Mouse (Mus musculus): ENCODE measurements around the gene Zkscan17.

Gene Zkscan17

DNA sequence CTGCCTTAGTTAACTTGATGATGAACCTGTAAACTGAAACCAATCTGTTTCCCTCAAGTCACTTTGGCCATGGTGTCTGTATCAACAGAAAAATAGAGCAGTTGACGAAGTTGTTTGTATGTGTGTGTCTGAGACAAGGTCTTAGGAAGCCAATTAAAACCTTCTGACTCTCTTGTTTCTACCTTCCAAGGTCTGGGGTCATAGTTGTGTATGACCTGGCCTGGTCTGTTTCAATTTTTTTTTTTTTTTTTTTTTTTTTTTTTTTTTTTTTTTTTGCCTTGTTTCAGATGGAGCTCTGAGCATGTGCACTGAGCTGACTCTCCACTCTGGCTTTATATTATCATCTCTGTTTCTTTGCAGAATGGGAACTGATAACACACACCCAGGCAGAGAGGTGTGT, 9.1 kb downstream of the Zkscan17 start:
- DNase-seq = no peak

DNA sequence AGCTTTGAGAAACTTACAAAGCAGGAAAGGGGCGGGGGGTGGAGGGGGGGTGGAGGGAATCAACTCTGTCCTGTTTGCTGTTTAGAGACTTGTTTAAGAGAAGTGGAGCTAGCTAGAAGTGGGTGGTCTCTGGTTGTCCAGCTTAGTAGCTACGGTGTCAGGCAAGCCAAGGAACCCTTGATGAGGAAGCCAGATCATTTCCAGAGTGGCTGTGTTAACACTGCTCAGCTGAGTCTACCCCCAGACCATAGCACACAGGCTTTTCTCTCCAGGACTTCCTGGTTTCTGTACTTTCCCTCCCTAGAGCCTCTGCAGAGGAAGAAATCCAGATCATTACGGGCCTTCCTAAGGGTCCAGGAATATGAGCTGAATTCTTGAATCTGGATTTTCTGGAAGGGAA, 11.8 kb downstream of the Zkscan17 start:
- DNase-seq = no peak

DNA sequence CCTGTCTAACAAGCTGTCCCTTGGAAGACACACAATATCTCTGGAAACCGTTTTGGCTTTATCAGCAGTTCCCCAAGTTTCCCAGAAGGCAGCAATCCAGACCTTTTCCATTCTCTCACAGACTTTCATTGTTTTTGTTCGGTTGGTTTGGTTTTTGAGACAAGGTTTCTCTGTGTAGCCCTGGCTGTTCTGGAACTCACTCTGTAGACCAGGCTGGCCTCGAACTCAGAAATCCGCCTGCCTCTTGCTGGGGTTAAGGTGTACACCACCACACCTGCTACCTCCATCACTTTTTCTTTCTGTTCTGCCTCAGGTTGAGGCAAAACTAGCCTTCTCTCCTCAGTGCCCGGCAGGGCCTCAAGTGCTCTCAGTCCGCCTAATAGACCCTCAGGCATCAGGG, 12.2 kb downstream of the Zkscan17 start:
- no peak for DNase-seq

DNA sequence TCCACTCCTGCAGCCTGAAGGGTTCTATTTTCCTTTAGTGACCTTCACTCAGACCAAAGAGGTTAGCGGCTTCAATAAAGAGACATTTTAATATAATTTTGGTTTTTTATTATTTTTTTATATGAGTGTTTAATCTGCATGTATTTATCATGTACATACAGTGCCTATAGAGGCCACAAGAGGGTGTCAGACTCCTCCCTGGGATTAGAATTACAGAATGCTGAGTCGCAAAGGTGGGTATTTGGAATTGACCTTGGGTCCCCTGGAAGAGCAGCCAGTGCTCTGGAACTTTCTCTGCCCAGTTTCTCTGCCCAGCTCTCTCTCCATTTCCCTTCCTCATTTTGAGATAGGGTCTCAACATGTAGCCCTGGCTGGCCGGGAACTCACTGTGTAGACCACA, 13.0 kb downstream of the Zkscan17 start:
- no peak for DNase-seq

DNA sequence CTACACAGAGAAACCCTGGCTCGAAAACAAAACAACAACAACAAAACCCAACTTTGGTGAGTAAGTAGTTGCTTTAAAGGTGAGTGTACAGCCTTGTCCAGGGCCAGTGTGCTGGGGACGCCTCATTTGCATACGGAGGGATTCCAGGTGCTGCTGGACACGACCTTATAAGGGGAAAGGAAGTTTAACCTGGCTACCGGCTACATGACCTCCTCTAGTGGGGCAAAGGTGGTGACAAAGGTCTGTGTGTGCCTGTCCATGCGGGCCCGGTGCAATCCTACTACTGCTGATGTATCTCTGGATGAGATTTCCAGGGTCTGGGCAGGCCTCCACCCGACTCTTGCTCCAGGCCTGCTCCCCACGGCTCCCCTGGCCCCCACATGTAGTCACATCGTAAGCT, 13.8 kb downstream of the Zkscan17 start:
- no peak for DNase-seq

DNA sequence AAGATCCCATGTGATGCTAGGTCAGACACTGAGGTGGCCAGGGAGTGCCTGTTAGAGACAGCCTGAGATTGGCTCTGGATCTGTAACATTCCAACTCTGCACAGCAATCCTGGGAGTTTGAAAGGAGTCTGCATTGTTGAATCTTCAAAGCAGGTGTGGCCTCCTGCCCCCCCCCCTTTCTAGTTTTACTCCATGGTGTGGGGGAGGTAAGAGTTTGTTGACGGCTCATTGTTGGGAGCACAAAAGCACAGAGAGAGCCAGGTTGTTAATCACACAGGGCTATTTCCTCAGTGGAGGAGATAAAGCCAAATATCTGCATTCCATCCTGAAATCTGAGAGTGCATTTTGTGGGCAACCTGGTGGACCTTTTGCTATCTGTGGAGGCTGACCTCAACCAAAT, 15.0 kb downstream of the Zkscan17 start:
- DNase-seq = no peak

DNA sequence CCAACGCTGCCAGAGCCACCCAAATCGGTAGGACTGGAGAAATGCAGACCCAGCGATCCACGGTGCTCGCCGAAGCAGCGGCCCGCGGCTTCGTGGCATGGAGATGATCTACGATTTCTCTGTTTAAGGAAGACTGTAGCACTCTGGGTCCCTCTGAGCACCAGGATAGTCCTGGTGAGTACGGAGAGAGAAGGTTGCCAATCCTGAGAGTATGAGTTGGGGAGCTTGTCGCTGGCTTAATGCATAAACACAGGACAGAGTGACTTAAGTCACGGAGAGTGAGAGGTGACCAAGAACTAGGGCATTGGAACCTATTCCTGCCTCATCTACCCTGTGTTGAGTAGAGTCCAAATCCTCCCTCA, 19.9 kb downstream of the Zkscan17 start:
- no peak for DNase-seq

DNA sequence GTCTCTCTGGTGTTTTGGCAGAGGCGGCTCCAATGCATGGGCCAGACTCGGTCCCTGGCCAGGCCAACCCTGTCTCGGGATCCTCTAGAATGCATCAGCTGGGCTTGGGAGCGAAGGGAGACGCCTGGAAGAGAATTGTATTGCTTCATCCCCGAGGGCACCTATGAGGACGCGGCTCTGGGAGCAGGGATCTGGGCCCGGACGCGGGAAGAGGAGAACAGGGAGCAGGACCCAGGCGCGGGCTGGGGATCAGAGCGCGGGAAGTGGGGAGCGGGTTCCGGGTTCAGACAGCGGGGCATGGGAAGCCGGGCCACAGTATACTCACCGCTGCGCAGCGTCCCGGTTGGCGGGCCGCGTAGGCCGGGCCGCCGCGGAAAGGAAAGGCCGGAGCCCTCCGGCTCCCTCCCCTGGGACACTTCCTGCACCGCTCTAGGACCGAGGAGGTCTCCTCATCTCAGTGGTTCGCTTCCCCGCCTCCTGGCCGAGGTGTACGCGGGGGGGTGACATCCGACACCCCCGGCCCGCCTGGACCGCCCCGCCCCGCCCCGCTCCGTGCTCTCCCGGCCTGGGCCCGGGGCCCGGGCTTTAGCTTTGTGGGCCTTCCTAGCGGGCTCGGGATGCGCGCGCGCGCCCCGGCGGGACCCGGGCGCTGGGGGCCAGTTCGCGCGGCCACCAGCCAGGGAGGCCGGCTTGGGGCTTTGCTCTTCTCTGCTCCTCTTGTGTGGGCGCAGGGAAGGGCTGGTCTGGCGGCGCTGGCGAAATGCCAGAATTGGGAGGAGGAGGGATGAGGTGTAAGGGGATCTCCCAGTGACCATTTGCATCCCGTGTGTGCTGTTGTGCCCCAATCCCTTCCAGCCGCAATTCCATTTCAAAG, 20.5 kb downstream of the Zkscan17 start:
- DNase-seq = peak; percentile 90

DNA sequence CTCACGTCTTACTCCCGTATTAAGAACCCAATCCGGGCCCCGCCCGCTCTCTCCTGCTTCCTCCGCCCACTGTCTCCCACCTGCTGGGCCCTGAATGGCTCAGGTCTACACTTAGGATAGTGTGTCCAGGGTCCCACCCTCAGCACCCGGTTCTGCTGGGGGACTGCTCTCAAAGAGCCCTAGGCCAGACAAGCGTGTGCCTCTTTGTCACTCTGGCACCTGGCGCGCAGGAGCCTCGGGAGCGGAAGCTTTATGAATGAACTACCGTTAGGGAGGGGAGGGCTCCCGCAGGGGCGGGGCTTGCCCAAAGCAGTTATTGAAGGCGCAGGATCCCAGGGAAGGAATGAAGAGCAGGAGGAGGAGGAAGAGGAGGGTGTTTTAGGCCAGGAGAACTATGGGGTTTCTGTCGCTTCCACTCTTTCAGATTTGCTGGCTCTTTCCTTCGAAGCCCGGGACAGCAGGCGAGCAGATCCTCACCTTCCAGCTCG, 21.2 kb downstream of the Zkscan17 start:
- peak; percentile 73 to 81 for DNase-seq

DNA sequence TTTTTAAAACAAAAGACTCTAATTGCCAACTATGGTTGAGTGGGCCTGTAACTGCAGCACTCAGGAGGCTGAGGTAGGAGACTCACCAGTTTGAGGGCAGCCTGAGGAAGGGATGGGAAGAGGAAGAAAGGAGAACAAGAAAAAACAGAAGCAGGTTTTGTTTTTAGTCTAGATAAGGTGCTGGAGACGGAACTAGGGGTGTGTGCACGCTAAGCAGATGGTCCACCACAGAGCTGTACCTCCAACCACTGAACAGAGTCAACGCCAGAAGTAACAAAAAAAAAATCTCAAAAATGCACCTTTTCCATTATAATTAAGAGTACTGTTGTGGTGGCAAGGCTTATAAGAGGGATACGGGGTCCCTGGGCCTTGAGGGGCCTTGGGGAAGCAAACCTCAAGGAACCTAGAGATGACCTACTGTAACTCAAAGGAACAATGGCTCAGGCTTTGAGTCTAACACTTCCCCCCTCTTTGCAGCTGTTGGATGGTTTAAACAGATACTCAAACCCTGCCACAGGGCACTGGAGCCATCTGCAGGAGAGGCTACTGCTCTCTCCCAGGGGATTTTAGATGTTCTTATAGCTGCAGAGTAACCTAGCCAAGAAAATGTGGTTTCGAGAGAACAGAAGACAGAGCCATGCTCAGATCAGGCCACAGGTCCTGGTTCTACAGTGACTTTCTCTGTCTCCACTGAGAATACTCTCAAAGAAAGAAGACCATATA, 24.4 kb downstream of the Zkscan17 start:
- no peak for DNase-seq

DNA sequence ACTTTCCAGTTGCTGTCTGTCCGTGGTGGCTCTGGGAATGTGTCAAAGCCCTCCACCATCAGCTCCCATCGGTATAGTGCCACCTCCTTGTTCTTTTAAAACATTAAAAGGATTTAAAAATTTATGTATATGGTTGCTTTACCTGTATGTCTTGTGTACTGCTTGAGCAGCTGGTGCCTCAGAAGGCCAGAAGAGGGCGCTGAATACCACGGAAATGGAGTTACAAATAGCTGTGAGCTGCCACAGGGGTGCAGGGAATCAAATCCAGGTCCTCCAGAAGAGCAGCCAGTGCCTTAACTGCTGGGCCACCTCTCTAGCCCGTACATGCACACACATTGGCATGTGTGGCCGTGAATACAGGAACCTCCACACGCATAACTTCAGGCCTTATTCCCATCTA, 28.8 kb downstream of the Zkscan17 start:
- DNase-seq = no peak

DNA sequence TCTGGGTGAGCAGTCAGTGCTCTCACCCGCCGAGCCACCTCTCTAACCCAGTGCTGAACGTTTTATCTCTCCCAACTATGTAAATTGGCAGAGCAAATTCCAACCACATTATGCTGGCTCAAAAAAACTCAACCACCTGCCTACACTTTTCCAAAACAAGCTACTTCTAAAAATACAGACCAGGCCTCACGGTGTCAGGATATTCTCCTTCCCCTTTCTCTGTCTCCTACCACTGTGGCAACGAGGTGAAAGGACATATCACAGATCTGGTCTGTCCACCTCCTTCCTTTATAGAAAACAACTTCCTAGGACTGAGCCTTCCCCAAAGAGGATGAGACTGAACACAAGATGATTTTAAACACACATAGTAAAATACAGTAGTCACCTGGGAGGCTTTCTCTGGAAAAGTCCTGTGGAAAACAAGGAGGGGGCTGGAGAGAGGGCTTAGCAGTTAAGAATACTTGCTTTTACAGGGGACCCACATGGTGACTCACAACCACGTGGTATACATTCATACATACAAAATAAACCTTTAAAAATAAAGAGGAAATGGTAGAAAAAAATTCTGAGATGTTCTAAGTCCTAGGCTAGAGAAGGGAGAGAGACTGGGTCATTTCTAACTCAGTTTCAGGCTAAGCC, 29.8 kb downstream of the Zkscan17 start:
- DNase-seq = no peak

DNA sequence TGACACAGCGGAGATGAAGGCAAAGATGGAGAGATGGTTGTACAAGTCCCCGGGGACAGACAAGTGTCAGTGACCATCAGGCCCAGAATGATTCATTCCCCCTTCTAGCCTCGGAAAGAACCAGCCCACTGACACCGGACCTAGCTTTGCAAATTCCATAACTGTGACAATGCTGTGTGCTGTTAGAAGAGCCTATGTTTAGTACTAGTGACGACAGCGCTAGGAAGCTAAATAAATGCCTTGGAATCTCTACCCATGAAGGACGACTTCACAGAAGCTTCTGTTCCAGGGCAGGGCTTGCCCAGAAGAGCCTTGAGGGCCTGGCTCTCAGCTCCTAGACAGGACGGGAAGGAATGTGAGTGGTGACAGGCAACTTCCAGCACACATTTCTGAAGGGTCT, 40.3 kb downstream of the Zkscan17 start:
- DNase-seq = no peak

DNA sequence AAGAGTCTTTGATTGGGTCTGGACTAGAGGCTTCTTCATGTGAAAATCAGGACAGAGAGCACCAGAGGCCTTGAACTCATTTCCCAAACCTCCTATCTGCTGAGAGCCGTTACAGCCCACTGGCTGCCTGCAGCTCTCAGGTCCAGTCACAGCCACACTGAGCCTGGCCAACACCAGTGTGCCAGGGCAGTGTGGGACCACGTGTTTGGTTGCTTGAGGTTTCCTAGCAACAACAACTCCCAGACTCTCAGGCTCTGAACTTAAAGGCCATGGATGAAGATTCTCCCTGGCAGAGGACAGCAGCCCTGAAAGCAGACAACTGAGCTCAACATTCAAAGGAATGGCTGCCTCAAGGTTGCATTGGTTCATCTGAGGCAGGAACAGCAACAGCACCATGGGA, 40.9 kb downstream of the Zkscan17 start:
- DNase-seq = no peak

DNA sequence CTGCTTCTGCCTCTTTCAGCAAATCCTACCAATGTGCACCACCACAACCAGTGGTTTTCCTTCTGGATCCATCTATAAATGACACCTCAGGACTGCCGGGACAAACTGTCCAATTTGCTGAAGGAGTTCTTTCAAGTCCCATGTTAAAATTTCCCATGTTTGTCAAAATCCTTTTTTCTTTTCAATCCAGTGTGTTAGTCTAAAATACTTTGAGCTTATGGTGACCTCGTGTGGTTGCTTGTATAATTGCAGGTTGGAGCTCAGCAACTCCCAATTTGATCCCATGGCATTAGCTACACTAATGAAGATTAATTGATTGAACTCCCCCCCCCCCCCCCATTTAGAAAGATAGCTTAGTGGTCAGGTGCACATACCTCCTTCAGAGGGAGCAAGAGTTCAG, 43.3 kb downstream of the Zkscan17 start:
- peak; percentile 46 to 73 for DNase-seq

DNA sequence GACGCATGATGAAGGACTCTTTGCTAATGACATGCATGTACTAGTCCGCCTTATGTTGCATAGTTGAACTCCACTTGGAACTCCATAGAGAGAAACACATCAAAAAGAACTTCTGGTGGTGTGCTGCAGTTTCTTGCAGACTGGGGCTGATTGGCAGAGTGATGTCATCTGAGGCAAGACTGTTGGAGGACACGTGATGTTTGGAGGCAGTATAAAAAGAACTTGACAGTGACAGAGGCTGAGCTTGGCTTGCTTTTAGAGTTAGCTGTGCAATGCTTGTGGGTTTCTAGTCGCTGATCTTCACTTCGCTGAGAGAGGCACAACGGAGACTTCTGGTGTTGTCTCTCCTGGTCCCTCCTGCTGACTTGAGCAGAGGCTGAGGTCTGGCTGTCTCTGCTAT, 49.3 kb downstream of the Zkscan17 start:
- no peak for DNase-seq

DNA sequence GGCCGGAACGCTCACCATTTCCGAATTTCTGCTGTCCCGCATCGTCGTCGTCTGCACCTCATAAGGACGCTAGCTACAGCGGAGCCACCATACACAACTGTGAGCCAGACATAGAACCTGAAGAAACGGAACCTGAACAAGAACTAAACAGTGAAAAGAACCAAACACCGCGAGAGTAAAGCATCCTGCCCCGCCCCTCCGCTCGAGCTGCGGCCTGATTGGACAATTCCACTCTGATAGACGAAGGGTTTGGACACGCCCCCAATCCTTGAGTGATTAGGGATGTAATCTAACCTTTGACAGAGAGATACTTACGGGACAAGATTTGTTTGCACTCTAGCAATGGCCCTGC, 54.2 kb downstream of the Zkscan17 start, which contains the start of gene Zfp867:
Gene Zfp867 (minus strand): TSS at position 149 of the 352 bp plus-strand sequence.
- DNase-seq = peak; percentile 88 to 94

DNA sequence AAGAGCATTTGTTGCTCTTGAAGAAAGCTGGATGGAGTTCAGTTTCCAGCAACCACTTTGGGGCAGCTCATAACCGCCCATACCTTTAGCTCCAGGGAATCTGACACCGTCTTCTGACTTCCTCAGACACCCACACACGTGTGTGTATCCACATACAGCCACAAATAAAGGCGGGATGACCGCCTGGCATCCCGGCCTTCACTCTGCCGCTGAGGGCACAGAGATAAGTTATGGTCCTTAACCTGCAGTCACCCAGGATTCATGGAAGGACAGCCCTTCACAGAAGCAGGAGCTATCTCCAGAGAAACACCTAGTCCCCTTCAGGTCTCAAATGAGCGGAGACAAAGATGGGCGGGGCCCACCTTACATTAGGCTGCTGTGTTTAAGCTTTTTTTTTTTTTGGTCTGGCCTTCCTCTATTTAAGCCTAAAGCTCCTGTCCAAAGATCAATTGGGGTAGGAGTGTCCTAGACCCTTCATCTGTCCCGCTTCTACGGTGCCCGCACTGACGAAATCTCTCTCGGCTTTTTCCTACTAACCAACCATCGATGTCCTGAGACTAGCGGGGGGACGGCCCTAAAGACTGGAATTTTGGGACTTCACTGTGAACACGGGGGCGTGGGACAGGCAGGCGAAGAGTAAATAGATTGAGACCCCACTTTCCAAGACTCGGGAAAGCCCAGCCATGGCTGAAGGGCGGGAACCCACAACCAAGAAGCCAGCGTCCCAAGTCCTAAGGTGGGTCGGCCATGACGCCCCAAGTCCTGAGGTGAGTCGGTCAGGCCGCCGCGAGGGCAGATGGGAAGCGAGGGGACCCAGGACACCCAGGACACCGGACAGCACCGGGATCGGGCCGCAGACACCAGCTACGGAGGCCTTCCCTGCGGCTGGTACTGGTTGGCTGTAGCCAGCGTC, 54.9 kb downstream of the Zkscan17 start:
- DNase-seq = peak in 1 of 2 experiments; percentile 58

DNA sequence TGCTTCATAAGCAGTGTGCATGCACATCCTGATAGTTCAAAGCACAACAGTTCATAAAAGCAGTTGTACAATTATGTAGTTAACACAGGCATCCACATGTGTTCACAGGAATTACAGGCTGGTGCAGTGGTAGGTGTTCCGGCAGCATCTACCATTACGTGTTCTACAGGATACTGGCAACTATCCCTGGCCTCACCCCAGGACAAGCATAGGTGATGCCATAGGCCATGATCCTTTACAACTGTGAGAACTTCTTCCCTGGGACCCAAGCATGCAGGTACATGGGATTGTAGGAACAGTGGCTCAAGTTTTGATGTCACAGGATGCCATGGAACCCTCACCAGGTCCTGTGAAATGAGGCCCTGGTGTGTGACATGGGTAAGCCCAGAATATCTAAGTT, 66.1 kb downstream of the Zkscan17 start:
- DNase-seq = no peak

DNA sequence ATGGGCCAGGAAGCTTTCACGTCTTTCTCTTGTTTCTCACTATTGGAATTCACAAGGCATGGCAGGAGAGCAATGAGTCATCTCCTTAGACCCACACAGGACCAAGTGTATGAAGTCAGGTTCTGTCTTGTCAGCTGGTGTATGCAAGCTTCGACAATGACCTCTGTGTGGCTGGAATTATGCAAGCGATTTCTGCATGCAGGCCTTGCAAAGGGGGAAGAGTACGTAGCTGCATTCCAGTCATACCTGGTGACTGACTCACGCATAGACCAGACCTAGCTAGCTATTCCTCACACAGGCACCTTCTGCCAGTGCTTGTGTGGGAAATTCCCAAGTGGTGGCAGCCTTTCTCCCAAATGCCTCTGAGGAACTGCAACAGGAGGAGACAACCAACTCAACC, 67.6 kb downstream of the Zkscan17 start:
- no peak for DNase-seq

DNA sequence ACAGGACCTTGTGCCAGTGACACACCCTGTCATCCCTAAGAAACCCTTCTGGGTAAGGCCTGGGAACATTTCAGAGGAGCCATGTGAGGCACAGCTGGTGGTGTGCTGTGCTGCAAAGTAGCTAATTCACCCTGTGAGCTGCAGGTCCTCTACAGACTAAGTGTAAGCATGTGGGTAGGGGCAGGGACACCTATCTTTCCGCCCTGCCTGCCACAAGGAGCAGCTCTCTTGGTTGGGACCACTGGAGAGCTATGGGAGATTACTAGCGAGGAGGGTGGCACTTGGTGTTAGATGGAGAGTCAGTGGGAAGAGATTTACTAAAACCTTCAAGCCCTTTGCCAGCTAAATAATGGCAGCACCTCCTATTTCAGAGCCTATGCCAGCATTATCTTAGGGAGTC, 69.7 kb downstream of the Zkscan17 start:
- no peak for DNase-seq

DNA sequence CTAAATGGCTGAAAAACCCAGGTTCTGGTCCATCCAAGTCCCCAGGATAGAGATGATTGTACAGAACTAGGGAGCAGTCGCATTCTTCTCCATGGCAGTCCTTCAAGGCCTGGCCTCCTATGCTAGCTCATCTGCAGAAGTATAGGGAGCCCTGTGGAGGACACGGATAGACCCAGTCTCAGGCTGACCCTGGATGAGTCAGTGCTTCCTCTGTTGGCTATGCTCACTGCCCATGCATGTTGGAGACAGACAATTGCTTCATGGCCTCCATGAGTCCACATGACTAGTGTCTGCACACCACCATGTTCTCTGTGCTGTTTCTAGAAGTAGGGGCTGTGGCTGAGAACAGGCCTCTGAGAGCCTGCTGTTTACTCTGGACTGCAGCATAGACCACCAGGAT, 70.2 kb downstream of the Zkscan17 start:
- no peak for DNase-seq

DNA sequence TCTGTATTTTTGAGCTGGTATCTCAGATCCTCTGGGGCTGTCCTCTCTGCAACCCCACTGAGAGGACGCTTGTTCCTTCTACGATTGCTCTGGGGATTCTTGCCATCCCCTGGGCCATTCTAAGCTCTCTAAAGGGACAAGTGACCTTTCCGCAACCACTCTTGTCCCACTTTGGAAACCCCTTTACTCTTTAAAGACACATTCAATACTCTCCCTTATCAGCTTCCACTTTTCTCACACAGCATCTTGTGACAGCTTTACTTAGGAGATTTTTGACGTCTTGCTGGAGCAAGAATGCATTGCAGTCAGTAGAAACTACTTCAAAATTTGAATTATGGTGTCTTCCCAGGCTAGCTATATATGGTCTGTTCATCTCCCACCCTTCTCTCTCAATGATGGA, 75.5 kb downstream of the Zkscan17 start, which contains the start of gene Snap47:
Gene Snap47 (minus strand): TSS at position 101 of the 400 bp plus-strand sequence.
- no peak for DNase-seq
